Mouse (Mus musculus) lung, postnatal 0 days (tissue): Measurements from ENCODE around the gene Prdm16.

Experiments used
- CTCF ChIP-seq: IDR thresholded peaks from 2 replicates; pipeline ENCODE4 v1.5.1; 2016; ENCODE audit warnings: antibody characterized with exemption, mild to moderate bottlenecking
- EP300 ChIP-seq: IDR thresholded peaks from 2 replicates; pipeline ENCODE4 v1.6.1; 2016; ENCODE audit warnings: antibody characterized with exemption, mild to moderate bottlenecking, control low read depth

GRCm38 (mm10) chr4:154401982-154402932 is 234.4 kb downstream of the Prdm16 start:
- no peak for TF ChIP-seq CTCF
- TF ChIP-seq EP300: no peak
